Mouse (Mus musculus) MEL (cell line): ENCODE data around the gene Pax3.

ENCODE experiments used
- CTCF ChIP-seq, 3 experiments: IDR thresholded peaks in 2 of 3; conservative IDR thresholded peaks in 1 of 3; 2 replicates each; pipeline ENCODE4 v1.5.1; 2011 to 2012; ENCODE audit warnings: low read length in 3 of 3, low read depth in 2 of 3, mild to moderate bottlenecking in 2 of 3, improper control_type of control experiment in 1 of 3, inconsistent platforms in 1 of 3, mixed read lengths in 1 of 3, moderate library complexity in 1 of 3; ENCODE audit not compliant: control insufficient read depth in 1 of 3, insufficient read depth in 1 of 3, poor library complexity in 1 of 3, severe bottlenecking in 1 of 3
- EP300 ChIP-seq, 2 experiments: IDR thresholded peaks; 2 replicates each; pipeline ENCODE4 v1.6.1; 2011; ENCODE audit warnings: improper control_type of control experiment in 2 of 2, low read length in 2 of 2, low read depth in 1 of 2, mild to moderate bottlenecking in 1 of 2
- JUND ChIP-seq: IDR thresholded peaks from 2 replicates; pipeline ENCODE4 v1.6.1; 2011; ENCODE audit warnings: low read depth, mild to moderate bottlenecking, improper control_type of control experiment, low read length
- MAZ ChIP-seq: IDR thresholded peaks from 2 replicates; pipeline ENCODE4 v1.6.1; 2012; ENCODE audit warnings: low read depth, mild to moderate bottlenecking, inconsistent platforms, low read length, improper control_type of control experiment
- MEF2A ChIP-seq: IDR thresholded peaks from 2 replicates; pipeline ENCODE4 v1.6.1; 2014; ENCODE audit warnings: low read depth, mild to moderate bottlenecking, inconsistent platforms, low read length, improper control_type of control experiment; ENCODE audit not compliant: poor library complexity, insufficient replicate concordance, severe bottlenecking; ENCODE audit errors: extremely low read depth
- MXI1 ChIP-seq: IDR thresholded peaks from 2 replicates; pipeline ENCODE4 v1.6.1; 2011; ENCODE audit warnings: mild to moderate bottlenecking, low read depth, low read length, improper control_type of control experiment
- POLR2A ChIP-seq, 2 experiments: IDR thresholded peaks; 2 replicates each; pipeline ENCODE4 v1.6.1; 2011 to 2012; ENCODE audit warnings: low read length in 2 of 2, mild to moderate bottlenecking in 2 of 2, control low read depth in 1 of 2, improper control_type of control experiment in 1 of 2, low read depth in 1 of 2, moderate library complexity in 1 of 2; ENCODE audit not compliant: control insufficient read depth in 1 of 2, insufficient read depth in 1 of 2, poor library complexity in 1 of 2
- POLR2AphosphoS2 ChIP-seq: IDR thresholded peaks from 2 replicates; pipeline ENCODE4 v1.6.1; 2011; ENCODE audit warnings: low read length, improper control_type of control experiment
- SIN3A ChIP-seq: IDR thresholded peaks from 2 replicates; pipeline ENCODE4 v1.6.1; 2012; ENCODE audit warnings: low read length, improper control_type of control experiment, inconsistent platforms

- TF ChIP-seq JUND, result no peak
- no peak for TF ChIP-seq MXI1
- TF ChIP-seq POLR2AphosphoS2, result no peak
- no peak for TF ChIP-seq CTCF (IDR thresholded peaks at IDR 0.05 in 2 of 3, conservative IDR thresholded peaks at IDR 0.05 in 1 of 3; ENCODE audit: control insufficient read depth in 1 of 3, insufficient read depth in 1 of 3, low read depth in 2 of 3, low read length in 3 of 3, poor library complexity in 1 of 3, severe bottlenecking in 1 of 3)
- no peak for TF ChIP-seq MEF2A
- no peak for TF ChIP-seq POLR2A (IDR thresholded peaks at IDR 0.05; ENCODE audit: control insufficient read depth in 1 of 2, insufficient read depth in 1 of 2, low read depth in 1 of 2, low read length in 2 of 2, poor library complexity in 1 of 2)
- no peak for TF ChIP-seq EP300 (IDR thresholded peaks at IDR 0.05; ENCODE audit: low read depth in 1 of 2, low read length in 2 of 2)
- no peak for TF ChIP-seq SIN3A
- no peak for TF ChIP-seq MAZ
These were observed 115.2 kb downstream of the Pax3 start for GRCm38 (mm10) chr1:78081761-78082160.
